Mouse (Mus musculus) cerebellum, adult 11 months (tissue): ENCODE data around the gene Mthfsl.
"Not testable (repeated sequence)": the region's sequence is repeated elsewhere in the genome, so short reads cannot be mapped to it uniquely, and the experiment has no call there.

ENCODE experiments used
- DNase-seq: peaks from one replicate; pipeline ENCODE4 v3.0.0; 2022

The Mthfsl gene

DNA sequence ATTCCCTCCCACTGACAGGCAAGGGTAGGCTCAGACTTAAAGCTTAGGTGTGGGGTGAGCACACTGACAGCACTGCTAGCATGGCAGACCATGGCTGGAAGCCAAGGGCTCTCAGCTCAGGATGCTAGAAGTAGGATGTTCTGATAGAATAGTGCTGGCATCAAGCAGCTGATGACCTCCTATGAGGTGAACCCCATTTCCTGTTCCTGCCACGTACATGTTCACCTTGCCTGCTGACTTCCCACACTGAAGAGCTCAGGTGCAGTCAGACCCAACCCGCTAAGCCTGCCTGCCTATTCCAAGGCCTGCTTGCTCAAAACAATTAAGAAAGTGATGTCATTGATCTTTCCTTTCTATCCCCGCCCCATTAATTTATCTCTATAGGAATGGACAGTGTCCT is 30.6 kb downstream of the Mthfsl start:
- not testable (repeated sequence) for DNase-seq

DNA sequence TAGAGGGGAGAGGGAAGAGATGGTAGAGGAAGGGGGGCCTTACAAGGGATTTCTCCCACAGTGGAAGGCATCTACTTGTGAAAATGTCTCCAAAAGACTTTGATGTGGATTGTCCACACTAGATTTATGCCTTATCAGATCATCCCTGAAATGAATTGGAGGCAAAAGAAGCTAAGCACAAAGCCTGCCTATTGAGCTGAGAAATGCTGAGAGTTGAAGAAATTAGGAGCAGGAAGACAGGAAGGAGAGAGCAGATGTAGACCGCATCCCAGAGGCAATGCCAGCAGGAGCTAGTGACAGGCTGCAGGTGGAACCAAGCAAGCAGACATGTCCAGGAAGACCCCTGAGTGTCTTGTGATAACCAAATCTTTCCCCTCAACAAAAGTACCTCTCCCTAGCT is 33.4 kb downstream of the Mthfsl start:
- peak; percentile 13 for DNase-seq

DNA sequence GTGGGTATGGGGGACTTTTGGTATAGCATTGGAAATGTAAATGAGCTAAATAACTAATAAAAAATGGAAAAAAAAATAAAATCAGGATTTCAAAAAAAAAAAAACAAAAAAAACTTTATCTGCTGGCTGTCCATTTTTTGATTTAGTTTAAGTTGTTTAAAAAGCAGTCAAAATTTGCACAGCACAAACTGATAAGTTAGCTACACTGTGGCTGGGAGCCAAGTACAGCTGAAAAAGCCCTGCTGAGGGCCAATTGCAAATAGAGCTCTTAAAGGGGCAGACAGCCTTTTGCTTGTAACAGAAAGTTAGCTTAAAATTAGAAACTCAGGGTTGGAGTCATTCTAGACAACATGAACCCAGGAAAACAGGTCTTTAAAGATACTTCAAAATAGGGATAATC is 61.8 kb downstream of the Mthfsl start:
- not testable (repeated sequence) for DNase-seq

DNA sequence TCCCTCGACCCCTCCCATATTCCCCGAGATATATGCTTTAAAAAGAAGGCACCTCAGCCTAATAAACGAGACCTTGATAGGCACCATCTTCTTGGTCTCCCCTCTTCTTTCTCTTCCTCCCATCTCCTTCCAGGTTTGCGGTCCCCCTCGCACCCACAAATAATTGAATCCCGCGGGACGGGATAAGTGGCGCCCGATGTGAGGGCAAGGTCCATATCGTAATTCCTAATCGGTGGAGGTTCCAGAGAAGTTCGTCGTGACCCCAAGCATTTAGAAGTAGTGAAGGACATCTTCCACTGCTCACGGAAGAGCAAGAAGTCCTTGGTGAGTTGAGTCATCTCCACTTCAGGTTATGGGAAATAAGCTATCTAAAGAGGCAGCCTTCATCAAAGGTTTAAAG is 69.4 kb downstream of the Mthfsl start:
- DNase-seq: not testable (repeated sequence)
